Mouse (Mus musculus) urinary bladder, postnatal 0 days (tissue): ENCODE data around the gene Gm8978. TPM values are rescaled to one million over a fixed set of nuclear protein-coding genes. Genes with fewer than 3 reads are reported as not detected.

Experiments used
- microRNA-seq: library from miRNA; unstranded; fragments of <30 nt; microRNA quantifications from one replicate; pipeline ENCODE4, GENCODE M21; 2016
- polyA plus RNA-seq: library from polyadenylated mRNA; unstranded; fragments of >200 nt; fragmentation: Nextera tagmentation; extraction: Ambion mirVana; gene quantifications from 2 replicates; pipeline ENCODE4 v1.2.1, GENCODE M21; 2015

The Gm8978 gene
- polyA plus RNA-seq: not detected in 2 replicates

DNA sequence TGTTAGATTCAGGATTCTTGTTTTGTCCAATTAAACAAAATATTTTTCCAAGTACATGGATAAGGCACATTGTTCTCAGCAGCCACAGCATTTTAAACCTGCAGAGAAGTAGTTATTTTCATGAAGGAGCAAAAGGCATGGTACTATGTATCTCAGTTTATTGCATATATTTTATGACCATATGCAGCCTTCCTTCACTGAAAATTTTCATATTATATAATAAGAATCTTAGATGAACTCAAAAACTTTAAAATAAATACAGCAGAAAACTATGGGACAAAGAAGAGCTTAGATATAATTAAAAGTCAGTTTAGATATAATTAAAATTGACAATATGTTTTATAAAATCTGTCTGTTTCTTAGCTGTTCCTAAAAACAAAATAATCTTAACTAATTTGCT lies at the start of gene Gm8978:
TSS of gene Gm8978 (minus strand) at position 101 of the 400 bp plus-strand sequence.

Small RNA genes within 50 kb of the gene (microRNA-seq; reads per million reads assigned to microRNA genes)
- gene Gm27440: not detected

Other genes with a start within 250 kb of the Gm8978 start
- gene Rnls, start 233.0 kb downstream of the Gm8978 start, polyA plus RNA-seq: 5.8 and 6.4 TPM in 2 replicates
- gene Lipo4, start 107.5 kb downstream of the Gm8978 start, polyA plus RNA-seq: not detected in 2 replicates
- 0.23 and 0.35 TPM in 2 replicates for gene Lipo2, start 126.1 kb upstream of the Gm8978 start, polyA plus RNA-seq
- gene Lipo3, start 136.7 kb upstream of the Gm8978 start, polyA plus RNA-seq: 12.7 and 13.7 TPM in 2 replicates
- gene Lipo1, start 162.2 kb upstream of the Gm8978 start, polyA plus RNA-seq: not detected in 2 replicates